Mouse (Mus musculus): ENCODE results near the gene Acad10. TPM values are rescaled to one million over a fixed set of nuclear protein-coding genes. Genes with fewer than 3 reads are reported as not detected.

Acad10 gene
- polyA plus RNA-seq, 1 experiment = 3.4 TPM

- peaks cover 12% of the 10 kb centered on the region for H3K4me1 ChIP-seq
- peaks cover 100% of the 10 kb centered on the region for H3K36me3 ChIP-seq (replicated peaks; ENCODE audit: low read length)
- TF ChIP-seq FLI1 (IDR thresholded peaks at IDR 0.05; ENCODE audit: low read length) (no peak), GATA1 (IDR thresholded peaks at IDR 0.05; ENCODE audit: borderline replicate concordance, low read length) (no peak)
- H3K9me3 ChIP-seq = no peaks in the 10 kb centered on the region
- no peaks in the 10 kb centered on the region for H3K27me3 ChIP-seq (replicated peaks)
- no peak overlapping the region for H3K4me3 ChIP-seq (replicated peaks)
Observed at GRCm38 (mm10) chr5:121575867-121576266, 84.4 kb downstream of the Acad10 start.

GRCm38 (mm10) chr5:121574145-121574544 is 86.2 kb downstream of the Acad10 start:
- H3K36me3 ChIP-seq (replicated peaks; ENCODE audit: low read length) = peaks cover 100% of the 10 kb centered on the region
- no peaks in the 10 kb centered on the region for H3K9me3 ChIP-seq
- peaks cover 11% of the 10 kb centered on the region for H3K4me1 ChIP-seq
- no peak overlapping the region for H3K4me3 ChIP-seq (replicated peaks)
- no peaks in the 10 kb centered on the region for H3K27me3 ChIP-seq (replicated peaks)
- TF ChIP-seq GATA1 (IDR thresholded peaks at IDR 0.05; ENCODE audit: borderline replicate concordance, low read length) (no peak), FLI1 (IDR thresholded peaks at IDR 0.05; ENCODE audit: low read length) (no peak)

Other genes starting within 250 kb of the Acad10 start
- gene Tmem116, start 208.6 kb downstream of the Acad10 start, polyA plus RNA-seq (2012; ENCODE audit: insufficient read depth, low replicate concordance) = 0.93 TPM in 1 of 2 replicates, not detected in the other
- gene Erp29, start 208.0 kb downstream of the Acad10 start, polyA plus RNA-seq (2012; ENCODE audit: insufficient read depth, low replicate concordance) = 132 and 257 TPM in 2 replicates
- gene Adam1b, start 157.1 kb downstream of the Acad10 start, polyA plus RNA-seq (2012; ENCODE audit: insufficient read depth, low replicate concordance) = 0.07 TPM in 1 of 2 replicates, not detected in the other
- gene Adam1a, start 115.0 kb downstream of the Acad10 start, polyA plus RNA-seq (2012; ENCODE audit: insufficient read depth, low replicate concordance) = not detected in 2 replicates
- gene Gm42878, start 115.0 kb downstream of the Acad10 start, polyA plus RNA-seq (2012; ENCODE audit: insufficient read depth, low replicate concordance) = not detected in 2 replicates
- gene Mapkapk5, start 114.6 kb downstream of the Acad10 start, polyA plus RNA-seq (2012; ENCODE audit: insufficient read depth, low replicate concordance) = 54.2 and 85.9 TPM in 2 replicates
- gene Aldh2, start 66.7 kb downstream of the Acad10 start, polyA plus RNA-seq (2012; ENCODE audit: insufficient read depth, low replicate concordance) = 768 and 846 TPM in 2 replicates
- gene Acad12, start 41.6 kb downstream of the Acad10 start, polyA plus RNA-seq (2012; ENCODE audit: insufficient read depth, low replicate concordance) = 2.2 and 2.6 TPM in 2 replicates
- 9.6 and 10.7 TPM in 2 replicates for gene Brap, start within 50 bp of the Acad10 start, polyA plus RNA-seq (2012; ENCODE audit: insufficient read depth, low replicate concordance)
- 42.8 and 45.7 TPM in 2 replicates for gene Atxn2, start 50.8 kb upstream of the Acad10 start, polyA plus RNA-seq (2012; ENCODE audit: insufficient read depth, low replicate concordance)
- 156 and 517 TPM in 2 replicates for gene Sh2b3, start 177.1 kb upstream of the Acad10 start, polyA plus RNA-seq (2012; ENCODE audit: insufficient read depth, low replicate concordance)
- 12.8 and 13.0 TPM in 2 replicates for gene Pheta1, start 188.5 kb upstream of the Acad10 start, polyA plus RNA-seq (2012; ENCODE audit: insufficient read depth, low replicate concordance)